Mouse (Mus musculus) erythroblast, embryonic 14.5 days (primary cell): ENCODE results near the gene Cdhr5.

Experiments
- GATA1 ChIP-seq: IDR thresholded peaks from 2 replicates; pipeline ENCODE4 v1.6.1; 2012; ENCODE audit warnings: low read length, inconsistent platforms, mixed read lengths
- TAL1 ChIP-seq: IDR thresholded peaks from 3 replicates; pipeline ENCODE4 v1.6.1; 2012; ENCODE audit warnings: low read length, inconsistent platforms, mixed read lengths

- TF ChIP-seq TAL1: no peak
- TF ChIP-seq GATA1: no peak
Measured at GRCm38 (mm10) chr7:141227796-141228195, 48.8 kb downstream of the Cdhr5 start.
